Mouse (Mus musculus): ENCODE measurements around the gene Sec24a.

GRCm38 (mm10) chr11:51648566-51648965 lies 114.9 kb downstream of the Sec24a start:
- peak; percentile 60 to 88 (median 84) for TF ChIP-seq MYOG (IDR thresholded peaks at IDR 0.05; ENCODE audit: control insufficient read depth in 1 of 3, insufficient read depth in 1 of 3, insufficient read length in 2 of 3, low read depth in 2 of 3)
- TF ChIP-seq MYOD1 (IDR thresholded peaks at IDR 0.05; ENCODE audit: control insufficient read depth in 1 of 3, insufficient read length in 2 of 3, low read depth in 2 of 3) = peak; percentile 46 to 66 (median 58)
- no peak for TF ChIP-seq POLR2AphosphoS2 (IDR thresholded peaks at IDR 0.05; ENCODE audit: insufficient read length, low read depth)
- TF ChIP-seq POLR2A (IDR thresholded peaks at IDR 0.05; ENCODE audit: insufficient read length, low read depth) = no peak
- TF ChIP-seq USF1 (IDR thresholded peaks at IDR 0.05; ENCODE audit: low read depth) = no peak
- TF ChIP-seq SRF (IDR thresholded peaks at IDR 0.05; ENCODE audit: control insufficient read depth, insufficient read length, low read depth) = no peak
- TF ChIP-seq REST (IDR thresholded peaks at IDR 0.05; ENCODE audit: insufficient read depth, insufficient read length) = no peak
- TF ChIP-seq E2F4 (IDR thresholded peaks at IDR 0.05; ENCODE audit: insufficient read depth) = no peak
- no peak for TF ChIP-seq CEBPB (IDR thresholded peaks at IDR 0.05; ENCODE audit: insufficient read depth, poor library complexity, severe bottlenecking)
